Mouse (Mus musculus): ENCODE results near the gene Hdac11.

Gene Hdac11

GRCm38 (mm10) chr6:91222694-91223346, 66.4 kb downstream of the Hdac11 start:
- TF ChIP-seq GATA4 (IDR thresholded peaks at IDR 0.05; ENCODE audit: insufficient replicate concordance, low read length) = no peak

All from liver, adult (tissue).